Mouse (Mus musculus) midbrain, embryonic 11.5 days (tissue): ENCODE data around the gene Atg2a. TPM values are rescaled to one million over a fixed set of nuclear protein-coding genes. Genes with fewer than 3 reads are reported as not detected.

Experiments used
- ATAC-seq: fragments of 200-750 bp; cut with Nextera tagmentation; 2 replicates; pipeline ENCODE4 v1.8.0; 2017; ENCODE audit warnings: moderate TSS enrichment, moderate library complexity; ENCODE audit not compliant: low FRiP score
- DNase-seq: peaks from one replicate; pipeline ENCODE4 v3.0.0; 2015; ENCODE audit warnings: low spot score; ENCODE audit errors: missing footprints
- H3K27ac ChIP-seq: fragments of 300-500 bp; sonication (generic); 2 replicates; pipeline ENCODE4 v1.5.1; 2014; ENCODE audit warnings: low read depth, low read length
- H3K27me3 ChIP-seq: fragments of 300-500 bp; sonication (generic); 2 replicates; pipeline ENCODE4 v1.6.1; 2014; ENCODE audit warnings: mild to moderate bottlenecking, low read length, moderate library complexity, mixed read lengths; ENCODE audit not compliant: control insufficient read depth, insufficient read depth
- H3K36me3 ChIP-seq: fragments of 300-500 bp; sonication (generic); 2 replicates; pipeline ENCODE4 v1.6.1; 2014; ENCODE audit warnings: mild to moderate bottlenecking, low read length, moderate library complexity, mixed read lengths; ENCODE audit not compliant: control insufficient read depth, insufficient read depth
- H3K4me1 ChIP-seq: fragments of 300-500 bp; sonication (generic); 2 replicates; pipeline ENCODE4 v1.6.1; 2014; ENCODE audit warnings: low read length; ENCODE audit not compliant: control insufficient read depth, insufficient read depth
- H3K4me2 ChIP-seq: fragments of 300-500 bp; sonication (generic); 2 replicates; pipeline ENCODE4 v1.6.1; 2014; ENCODE audit warnings: mild to moderate bottlenecking, moderate library complexity
- H3K4me3 ChIP-seq: fragments of 300-500 bp; sonication (generic); 2 replicates; pipeline ENCODE4 v1.5.1; 2014; ENCODE audit warnings: low read depth, low read length
- H3K9ac ChIP-seq: fragments of 300-500 bp; sonication (generic); 2 replicates; pipeline ENCODE4 v1.6.1; 2014; ENCODE audit warnings: low read length
- H3K9me3 ChIP-seq: fragments of 300-500 bp; sonication (generic); 2 replicates; pipeline ENCODE4 v1.6.1; 2016; ENCODE audit warnings: low read length; ENCODE audit not compliant: control insufficient read depth
- WGBS: fragments of 180-500 bp; shearing (Covaris S2); extraction: QIAGEN DNeasy Blood & Tissue Kit; methylation state at CpG from one replicate; pipeline ENCODE4 v1.1.7; 2014; 5-methylcytosine and 5-hydroxymethylcytosine counted together
- polyA plus RNA-seq: library from polyadenylated mRNA; unstranded; fragments of >200 nt; fragmentation: Nextera tagmentation; extraction: Ambion mirVana; gene quantifications from 2 replicates; pipeline ENCODE4 v1.2.1, GENCODE M21; 2014

Atg2a gene
- polyA plus RNA-seq, 1 experiment from 2014 or later = 8.1 TPM

DNA sequence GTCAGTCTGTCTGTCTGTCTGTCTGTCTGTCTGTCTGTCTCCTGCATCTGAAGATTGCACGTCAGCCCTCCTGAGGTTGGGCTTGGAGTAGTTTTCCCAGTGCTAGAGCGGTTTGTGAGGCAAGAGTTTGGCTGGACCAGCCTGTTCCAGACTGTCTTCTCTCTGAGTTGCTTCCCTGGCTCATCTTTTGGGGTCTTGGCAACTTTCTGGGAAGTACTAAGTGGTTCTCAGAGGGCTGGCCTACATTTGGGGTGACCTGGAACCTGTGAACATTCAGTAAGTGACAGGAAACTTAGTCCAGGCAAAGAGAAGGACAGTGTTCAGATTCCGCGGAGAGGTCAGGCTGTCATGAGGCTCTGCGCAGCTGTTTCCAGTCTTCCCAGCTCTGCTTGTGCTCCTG lies 50.8 kb downstream of the Atg2a start:
- no peak overlapping the region for H3K27ac ChIP-seq
- H3K36me3 ChIP-seq = peaks cover 5% of the 10 kb centered on the region; the same call in 1 of the 2 replicates
- WGBS = 88% methylated on average over 5 of the region's 5 CpGs

DNA sequence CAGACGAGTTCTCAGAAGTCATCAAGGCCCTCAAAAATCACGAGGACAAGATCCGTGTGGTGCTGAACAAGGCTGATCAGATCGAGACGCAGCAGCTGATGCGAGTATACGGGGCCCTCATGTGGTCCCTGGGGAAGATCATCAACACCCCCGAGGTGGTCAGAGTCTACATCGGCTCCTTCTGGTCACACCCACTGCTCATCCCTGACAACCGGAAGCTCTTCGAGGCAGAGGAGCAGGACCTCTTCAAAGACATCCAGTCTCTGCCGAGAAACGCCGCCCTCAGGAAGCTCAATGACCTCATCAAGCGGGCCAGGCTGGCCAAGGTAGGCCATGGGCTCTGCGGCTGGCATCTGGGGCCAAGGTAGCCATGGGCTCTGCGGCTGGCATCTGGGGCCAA lies 52.8 kb downstream of the Atg2a start:
- no peak overlapping the region for H3K9ac ChIP-seq
- H3K4me2 ChIP-seq = no peak overlapping the region
- peaks cover 20% of the 10 kb centered on the region for H3K36me3 ChIP-seq
- ATAC-seq = no peak
- no peaks in the 10 kb centered on the region for H3K9me3 ChIP-seq
- no peak overlapping the region for H3K4me3 ChIP-seq
- no peaks in the 10 kb centered on the region for H3K4me1 ChIP-seq
- no peak for DNase-seq
- no peaks in the 10 kb centered on the region for H3K27me3 ChIP-seq
- WGBS = 94% methylated on average over 17 of the region's 17 CpGs
- no peak overlapping the region for H3K27ac ChIP-seq

More for the DNA sequence above, 50.8 kb downstream of the Atg2a start:
- ATAC-seq (no peak), DNase-seq (no peak)
- no peak overlapping the region for H3K4me3 ChIP-seq
- H3K27me3 ChIP-seq = no peaks in the 10 kb centered on the region
- H3K4me2 ChIP-seq = no peak overlapping the region
- H3K9me3 ChIP-seq = no peaks in the 10 kb centered on the region
- H3K4me1 ChIP-seq = no peaks in the 10 kb centered on the region
- no peak overlapping the region for H3K9ac ChIP-seq

DNA sequence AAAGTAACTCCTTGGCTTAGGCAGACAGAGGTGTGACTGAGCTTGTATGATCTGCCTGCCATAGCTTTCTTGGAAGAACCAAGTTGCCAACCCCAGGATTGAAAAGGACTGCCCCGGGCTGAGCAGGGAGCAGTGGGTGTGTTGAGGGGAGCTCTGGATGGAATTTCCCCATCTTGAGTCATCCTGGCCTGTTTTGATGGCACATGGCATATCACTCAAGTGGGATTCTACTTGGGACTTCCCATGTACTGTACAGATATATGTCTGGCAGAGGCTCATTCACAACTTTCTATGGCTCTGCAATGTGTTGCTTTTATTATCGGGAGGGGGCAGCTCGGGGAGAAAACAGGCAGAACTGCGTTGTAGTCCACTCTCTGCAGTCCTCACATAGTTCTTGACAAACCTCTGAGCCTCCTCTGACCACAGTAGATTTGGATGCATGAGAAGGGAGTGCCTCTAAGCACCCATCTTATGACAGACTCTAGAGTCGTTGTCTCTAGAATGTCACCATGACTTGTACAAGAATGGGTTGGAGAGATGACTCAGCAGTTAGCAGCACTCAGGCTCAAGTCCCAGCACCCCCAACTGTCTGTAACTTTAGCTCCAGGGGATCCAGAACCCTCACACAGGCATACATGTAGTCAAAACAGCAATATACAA lies 55.2 kb downstream of the Atg2a start:
- Histone ChIP-seq H3K9ac (no peak overlapping the region), H3K4me3 (no peak overlapping the region), H3K27ac (no peak overlapping the region), H3K4me1 (0 out of 2 replicates have a peak, but pooled peaks cover 2% of the 10 kb centered on the region), H3K36me3 (peaks cover 17% of the 10 kb centered on the region), H3K27me3 (no peaks in the 10 kb centered on the region), H3K9me3 (no peaks in the 10 kb centered on the region), H3K4me2 (no peak overlapping the region)
- WGBS = 94% methylated on average over 5 of the region's 5 CpGs
- no peak for DNase-seq
- ATAC-seq = no peak

DNA sequence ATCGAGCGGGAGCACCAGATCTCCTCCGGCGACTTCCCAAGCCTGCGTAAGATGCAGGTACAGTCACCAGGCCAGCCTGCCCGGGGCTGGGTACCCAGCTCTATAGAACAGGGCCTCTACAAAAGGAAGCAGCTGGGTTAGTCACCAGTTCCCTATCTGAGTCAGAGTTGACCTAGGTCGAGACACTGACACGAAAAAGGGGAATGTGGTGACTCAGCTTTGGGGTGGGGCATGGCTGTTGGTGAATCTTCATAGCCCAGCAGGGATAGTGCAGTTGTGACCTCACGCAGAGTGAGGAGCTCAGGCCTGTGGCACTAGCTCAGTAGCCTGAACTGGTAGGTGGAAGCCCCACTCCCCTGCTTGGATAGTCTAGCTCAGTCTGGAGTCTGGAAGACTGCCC lies 56.2 kb downstream of the Atg2a start:
- ATAC-seq (no peak), DNase-seq (no peak)
- Histone ChIP-seq H3K9me3 (no peaks in the 10 kb centered on the region), H3K4me2 (no peak overlapping the region), H3K36me3 (peaks cover 17% of the 10 kb centered on the region), H3K9ac (no peak overlapping the region), H3K4me3 (no peak overlapping the region), H3K4me1 (0 out of 2 replicates have a peak, but pooled peaks cover 2% of the 10 kb centered on the region), H3K27me3 (no peaks in the 10 kb centered on the region), H3K27ac (no peak overlapping the region)
- WGBS = 91% methylated on average over 9 of the region's 9 CpGs

DNA sequence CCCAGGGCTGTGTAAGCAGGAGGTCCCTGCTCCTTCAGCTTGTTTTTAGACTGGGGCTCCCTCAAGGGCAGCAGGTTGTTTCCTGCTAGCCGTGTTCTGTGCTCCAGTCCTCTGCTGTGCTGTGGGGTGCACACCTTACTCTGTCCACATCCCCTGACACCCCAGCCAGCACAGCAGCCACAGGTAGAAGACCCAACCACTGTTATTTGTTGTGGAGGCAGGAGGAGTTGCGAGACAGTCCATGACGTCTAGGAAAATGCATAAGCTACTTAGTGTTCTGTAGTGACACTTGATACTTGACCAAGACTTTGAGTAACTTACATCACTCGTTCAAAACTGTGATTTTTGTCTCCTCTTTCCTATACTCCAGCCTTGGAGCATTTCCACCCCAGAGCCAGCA lies 57.5 kb downstream of the Atg2a start:
- 81% methylated on average over 4 of the region's 4 CpGs for WGBS
- DNase-seq = no peak
- peaks cover 17% of the 10 kb centered on the region for H3K36me3 ChIP-seq

DNA sequence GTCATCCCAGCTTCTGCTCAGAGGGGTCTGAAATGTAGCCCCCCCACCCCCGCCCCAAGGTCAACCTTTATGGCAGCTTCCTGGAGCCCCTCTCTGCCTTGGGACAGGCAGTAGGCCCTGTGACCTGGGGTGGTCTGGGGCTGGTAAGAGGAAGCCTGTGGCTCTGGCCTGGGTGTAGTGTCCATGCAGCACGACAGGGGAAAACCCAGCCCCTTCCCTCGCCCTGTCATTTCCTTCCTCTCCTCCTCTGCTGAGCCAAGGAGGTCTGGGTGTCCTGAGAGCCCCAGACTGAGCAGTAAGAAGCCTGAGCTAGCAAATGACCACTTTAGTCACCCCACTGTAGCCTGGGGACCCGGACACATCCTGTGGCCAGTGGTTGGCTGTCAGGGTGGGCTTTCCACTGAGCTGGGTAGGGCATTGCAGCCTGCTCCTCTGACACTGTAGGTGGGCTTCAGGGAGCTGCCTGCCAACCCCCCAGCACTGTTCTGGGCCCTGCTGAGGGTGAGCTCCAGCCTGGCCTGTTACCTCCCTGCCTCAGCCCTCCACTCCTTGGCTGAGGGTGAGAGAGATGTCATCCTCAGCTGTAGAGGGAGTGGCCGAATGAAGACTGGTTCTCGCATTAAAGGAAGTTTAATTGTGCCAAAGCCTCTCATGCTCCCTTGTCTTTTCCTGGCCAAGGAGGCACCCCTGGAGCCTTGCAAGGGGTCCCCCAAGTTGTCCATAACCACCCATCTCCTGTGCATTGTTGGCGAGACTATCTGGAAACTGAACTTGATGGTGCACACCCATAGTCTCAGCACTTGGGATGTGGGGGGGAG lies 58.2 kb downstream of the Atg2a start:
- 89% methylated on average over 7 of the region's 7 CpGs for WGBS
- DNase-seq (no peak), ATAC-seq (no peak)
- H3K27ac ChIP-seq = no peak overlapping the region
- H3K9me3 ChIP-seq = no peaks in the 10 kb centered on the region
- no peak overlapping the region for H3K4me3 ChIP-seq
- H3K4me1 ChIP-seq = 0 out of 2 replicates have a peak, but pooled peaks cover 2% of the 10 kb centered on the region
- H3K36me3 ChIP-seq = peaks cover 17% of the 10 kb centered on the region
- H3K9ac ChIP-seq = no peak overlapping the region
- no peaks in the 10 kb centered on the region for H3K27me3 ChIP-seq
- H3K4me2 ChIP-seq = no peak overlapping the region

More for the DNA sequence above, 57.5 kb downstream of the Atg2a start:
- Histone ChIP-seq H3K4me3 (no peak overlapping the region), H3K9me3 (no peaks in the 10 kb centered on the region), H3K4me1 (0 out of 2 replicates have a peak, but pooled peaks cover 2% of the 10 kb centered on the region), H3K4me2 (no peak overlapping the region), H3K27me3 (no peaks in the 10 kb centered on the region), H3K9ac (no peak overlapping the region), H3K27ac (no peak overlapping the region)
- no peak for ATAC-seq

DNA sequence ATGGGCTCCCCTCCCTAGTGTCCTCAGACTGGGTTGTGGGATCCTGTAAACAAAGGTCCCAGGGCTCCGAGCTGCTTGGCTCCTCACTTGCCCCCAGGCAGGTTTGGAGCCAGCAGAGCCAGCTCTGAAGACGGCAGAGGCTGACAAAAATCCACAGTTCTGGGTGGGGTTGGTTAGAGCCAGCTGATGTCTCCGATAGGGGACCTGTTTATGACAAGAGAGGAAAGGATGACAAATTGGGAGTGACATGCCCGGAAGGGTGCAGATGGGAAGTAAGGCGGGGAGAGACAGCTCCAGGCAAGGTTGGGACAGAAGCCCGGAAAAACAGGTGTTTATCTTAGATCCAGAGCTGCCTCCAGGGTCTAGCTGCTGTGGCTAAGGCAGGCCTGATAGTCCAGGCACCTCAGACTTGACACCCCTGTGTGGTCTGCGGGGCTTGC lies 59.0 kb downstream of the Atg2a start:
- Histone ChIP-seq H3K9me3 (no peaks in the 10 kb centered on the region), H3K36me3 (peaks cover 15% of the 10 kb centered on the region), H3K4me2 (no peak overlapping the region), H3K9ac (no peak overlapping the region), H3K27me3 (no peaks in the 10 kb centered on the region), H3K4me1 (0 out of 2 replicates have a peak, but pooled peaks cover 2% of the 10 kb centered on the region), H3K27ac (no peak overlapping the region), H3K4me3 (no peak overlapping the region)
- DNase-seq (no peak), ATAC-seq (no peak)
- WGBS = 77% methylated on average over 7 of the region's 7 CpGs

DNA sequence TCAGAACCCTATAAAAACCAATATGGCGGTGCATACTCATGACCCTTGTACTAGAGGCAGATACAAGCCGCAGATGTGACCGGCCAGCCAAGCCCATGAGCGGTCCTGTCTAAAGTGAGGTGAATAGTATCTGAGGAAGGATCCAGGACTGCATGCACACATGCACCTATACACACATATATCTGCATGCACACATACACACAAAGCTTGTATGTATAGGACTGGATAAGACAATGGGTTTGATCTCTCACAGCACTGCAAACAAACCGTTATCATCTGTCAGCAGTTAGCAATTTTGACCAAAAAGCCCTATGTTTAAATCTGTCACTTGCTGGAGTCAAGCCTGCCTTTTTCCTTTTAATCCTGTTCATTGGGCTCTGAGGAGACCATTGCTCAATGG lies 60.6 kb downstream of the Atg2a start:
- H3K4me1 ChIP-seq = peaks cover 6% of the 10 kb centered on the region
- no peak overlapping the region for H3K4me3 ChIP-seq
- H3K27me3 ChIP-seq = no peaks in the 10 kb centered on the region
- no peak for ATAC-seq
- 94% methylated on average over 5 of the region's 5 CpGs for WGBS
- no peak overlapping the region for H3K27ac ChIP-seq
- H3K4me2 ChIP-seq = no peak overlapping the region
- no peaks in the 10 kb centered on the region for H3K9me3 ChIP-seq
- no peak overlapping the region for H3K9ac ChIP-seq
- H3K36me3 ChIP-seq = peaks cover 15% of the 10 kb centered on the region
- no peak for DNase-seq

DNA sequence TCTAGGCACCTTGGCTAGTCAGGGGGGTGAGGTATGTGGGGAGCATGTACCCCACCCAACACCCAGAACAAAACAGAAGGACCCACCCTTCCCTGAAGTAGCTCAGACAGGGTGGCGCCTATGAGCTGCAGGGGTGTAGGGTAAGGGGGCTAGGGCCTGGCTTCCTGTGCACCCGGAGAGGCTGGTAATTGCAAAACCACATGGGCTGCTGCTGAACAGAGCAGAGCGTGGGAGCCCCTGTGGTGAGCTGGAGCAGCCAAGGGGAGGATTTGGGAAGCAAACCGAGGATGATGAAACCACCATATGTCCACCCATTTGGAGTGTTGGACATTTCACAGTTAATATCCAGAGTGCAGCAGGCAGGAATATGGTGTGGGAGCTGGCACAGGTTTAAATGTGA lies 61.1 kb downstream of the Atg2a start:
- Histone ChIP-seq H3K4me3 (no peak overlapping the region), H3K9me3 (no peaks in the 10 kb centered on the region), H3K27me3 (no peaks in the 10 kb centered on the region), H3K36me3 (peaks cover 13% of the 10 kb centered on the region), H3K9ac (no peak overlapping the region), H3K4me1 (peaks cover 6% of the 10 kb centered on the region), H3K4me2 (no peak overlapping the region), H3K27ac (no peak overlapping the region)
- DNase-seq = no peak
- ATAC-seq = no peak
- 56% methylated on average over 4 of the region's 4 CpGs for WGBS
